Mouse (Mus musculus) CD4-positive, CD25-positive, alpha-beta regulatory T cell, adult 4 months (primary cell): ENCODE measurements around the gene Cmtm7. TPM values are rescaled to one million over a fixed set of nuclear protein-coding genes. Genes with fewer than 3 reads are reported as not detected.

ENCODE experiments used
- ATAC-seq: one replicate; pipeline ENCODE4 v1.8.0; 2017
- polyA plus RNA-seq, 2 experiments: library from polyadenylated mRNA; unstranded; fragments of 100-300 nt; shearing (Covaris generic); gene quantifications; one replicate each; pipeline ENCODE4 v1.2.1; 2017

Cmtm7 gene
- polyA plus RNA-seq, 2 experiments from 2014 or later: 78.3 to 83.4 TPM

- peak; percentile 75 for ATAC-seq
These were observed 12.8 kb upstream of the Cmtm7 start for GRCm38 (mm10) chr9:114794491-114794890.

- ATAC-seq: no peak
These were observed 12.2 kb upstream of the Cmtm7 start for GRCm38 (mm10) chr9:114793764-114794295.

- no peak for ATAC-seq
These were observed 8.3 kb upstream of the Cmtm7 start for GRCm38 (mm10) chr9:114789989-114790388.

- no peak for ATAC-seq
These were observed 7.9 kb upstream of the Cmtm7 start for GRCm38 (mm10) chr9:114789557-114789956.

- ATAC-seq: no peak
These were observed 7.0 kb upstream of the Cmtm7 start for GRCm38 (mm10) chr9:114788697-114789096.

GRCm38 (mm10) chr9:114787716-114788115 is 6.1 kb upstream of the Cmtm7 start:
- ATAC-seq: peak; percentile 95

GRCm38 (mm10) chr9:114787134-114787533 is 5.5 kb upstream of the Cmtm7 start:
- no peak for ATAC-seq

GRCm38 (mm10) chr9:114785432-114786125 is 3.9 kb upstream of the Cmtm7 start:
- ATAC-seq: no peak

GRCm38 (mm10) chr9:114780746-114781525 is 720 bp downstream of the Cmtm7 start:
- peak; percentile 23 for ATAC-seq

- no peak for ATAC-seq
These were observed 1.5 kb downstream of the Cmtm7 start for GRCm38 (mm10) chr9:114779984-114780745.

GRCm38 (mm10) chr9:114778877-114779276 is 2.8 kb downstream of the Cmtm7 start:
- no peak for ATAC-seq

- ATAC-seq: peak; percentile 56
These were observed 3.6 kb downstream of the Cmtm7 start for GRCm38 (mm10) chr9:114778047-114778390.

GRCm38 (mm10) chr9:114777178-114778046 is 4.2 kb downstream of the Cmtm7 start:
- no peak for ATAC-seq

- ATAC-seq: no peak
These were observed 5.3 kb downstream of the Cmtm7 start for GRCm38 (mm10) chr9:114776361-114776760.

GRCm38 (mm10) chr9:114775272-114775671 is 6.4 kb downstream of the Cmtm7 start:
- no peak for ATAC-seq

GRCm38 (mm10) chr9:114774629-114775028 is 7.0 kb downstream of the Cmtm7 start:
- no peak for ATAC-seq

- ATAC-seq: no peak
These were observed 10.1 kb downstream of the Cmtm7 start for GRCm38 (mm10) chr9:114771565-114771964.

GRCm38 (mm10) chr9:114770224-114770623 is 11.4 kb downstream of the Cmtm7 start:
- peak; percentile 87 for ATAC-seq

- no peak for ATAC-seq
These were observed 13.6 kb downstream of the Cmtm7 start for GRCm38 (mm10) chr9:114768066-114768465.

GRCm38 (mm10) chr9:114767507-114767906 is 14.1 kb downstream of the Cmtm7 start:
- no peak for ATAC-seq

GRCm38 (mm10) chr9:114767030-114767429 is 14.6 kb downstream of the Cmtm7 start:
- ATAC-seq: no peak

GRCm38 (mm10) chr9:114763341-114763740 is 18.3 kb downstream of the Cmtm7 start:
- ATAC-seq: no peak
